Mouse (Mus musculus) myocyte (in vitro differentiated cells): Measurements from ENCODE around the gene Olfr1013.

Experiments used
- E2F4 ChIP-seq: IDR thresholded peaks from one replicate; pipeline ENCODE4 v1.6.1; 2011; ENCODE audit warnings: mild to moderate bottlenecking, control low read depth, moderate library complexity; ENCODE audit not compliant: insufficient read depth
- MYOG ChIP-seq, 3 experiments: IDR thresholded peaks; one replicate each; pipeline ENCODE4 v1.6.1; 2011; ENCODE audit warnings: control low read depth in 2 of 3, low read depth in 2 of 3, mild to moderate bottlenecking in 2 of 3; ENCODE audit not compliant: insufficient read length in 2 of 3, control insufficient read depth in 1 of 3, insufficient read depth in 1 of 3
- POLR2A ChIP-seq: IDR thresholded peaks from one replicate; pipeline ENCODE4 v1.6.1; 2011; ENCODE audit warnings: low read depth, mild to moderate bottlenecking, control low read depth, moderate library complexity; ENCODE audit not compliant: insufficient read length
- POLR2AphosphoS2 ChIP-seq: IDR thresholded peaks from one replicate; pipeline ENCODE4 v1.6.1; 2011; ENCODE audit warnings: low read depth, control low read depth; ENCODE audit not compliant: insufficient read length
- REST ChIP-seq: IDR thresholded peaks from one replicate; pipeline ENCODE4 v1.6.1; 2011; ENCODE audit warnings: mild to moderate bottlenecking, control low read depth, moderate library complexity; ENCODE audit not compliant: insufficient read depth, insufficient read length

- TF ChIP-seq POLR2A = no peak
- TF ChIP-seq REST = no peak
- TF ChIP-seq POLR2AphosphoS2 = no peak
- TF ChIP-seq MYOG (IDR thresholded peaks at IDR 0.05; ENCODE audit: control insufficient read depth in 1 of 3, insufficient read depth in 1 of 3, insufficient read length in 2 of 3, low read depth in 2 of 3) = no peak
- no peak for TF ChIP-seq E2F4
Measured at GRCm38 (mm10) chr2:85781717-85782116, 14.8 kb downstream of the Olfr1013 start, which contains the start of gene Olfr1015.
